Mouse (Mus musculus): Measurements from ENCODE around the gene Gm49405. TPM values are rescaled to one million over a fixed set of nuclear protein-coding genes. Genes with fewer than 3 reads are reported as not detected.
"Not testable (repeated sequence)": the region's sequence is repeated elsewhere in the genome, so short reads cannot be mapped to it uniquely, and the experiment has no call there.

Gm49405 gene
- polyA plus RNA-seq, 1 experiment from 2014 or later = 5.4 TPM

DNA sequence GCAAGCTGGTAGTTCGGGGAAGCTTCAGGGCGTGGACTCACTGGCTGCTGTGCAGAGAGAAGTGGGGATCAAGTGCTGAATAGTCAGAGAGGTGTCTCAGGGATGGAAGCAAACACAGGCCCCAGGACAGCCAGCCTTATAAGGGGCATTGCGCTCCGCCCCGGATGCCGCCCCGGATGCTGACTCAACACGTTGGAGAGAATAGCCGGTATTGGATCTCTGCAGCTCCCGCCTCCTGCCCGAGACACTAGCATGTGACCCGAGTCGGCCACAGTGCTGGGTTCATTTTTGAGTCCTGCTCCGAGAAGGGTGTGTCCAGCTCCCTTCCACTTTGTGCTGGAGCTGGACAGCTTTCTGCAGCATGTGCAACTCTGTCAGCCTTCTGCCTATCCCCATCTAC is 41.7 kb downstream of the Gm49405 start:
- Histone ChIP-seq H3K27me3 (no peaks in the 10 kb centered on the region), H3K9ac (no peak overlapping the region), H3K9me3 (replicated peaks) (no peaks in the 10 kb centered on the region), H3K4me2 (no peak overlapping the region), H3K4me3 (no peak overlapping the region), H3K36me3 (ENCODE audit: poor library complexity, severe bottlenecking) (no peaks in the 10 kb centered on the region), H3K4me1 (peaks cover 14% of the 10 kb centered on the region), H3K27ac (no peak overlapping the region)
- no peak for ATAC-seq
- WGBS = 76% methylated on average over 14 of the region's 14 CpGs

DNA sequence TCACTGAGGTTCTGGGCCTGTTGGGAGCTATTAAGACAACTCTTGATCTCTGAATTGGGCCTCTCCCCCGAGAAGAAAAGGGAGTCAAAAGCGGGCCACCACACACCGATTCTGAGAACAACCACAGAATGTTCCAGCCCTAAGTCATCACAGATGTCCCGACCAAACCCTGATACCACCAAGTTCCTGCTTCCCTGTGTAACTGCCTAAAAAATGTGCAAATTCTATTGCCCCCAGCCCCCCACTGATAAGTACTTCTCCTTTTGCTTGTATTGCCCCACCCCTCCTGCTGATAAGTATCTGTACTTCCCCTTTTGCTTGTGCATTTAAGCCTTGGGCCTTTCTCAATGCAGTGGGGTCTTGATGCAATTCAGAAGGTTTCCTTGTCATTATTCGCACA is 43.7 kb downstream of the Gm49405 start:
- 90% methylated on average over 5 of the region's 5 CpGs for WGBS
- H3K4me2 ChIP-seq; H3K27me3 ChIP-seq; ATAC-seq; H3K9ac ChIP-seq; H3K9me3 ChIP-seq (replicated peaks); H3K4me3 ChIP-seq; H3K4me1 ChIP-seq; H3K36me3 ChIP-seq (ENCODE audit: poor library complexity, severe bottlenecking); H3K27ac ChIP-seq: not testable (repeated sequence)

DNA sequence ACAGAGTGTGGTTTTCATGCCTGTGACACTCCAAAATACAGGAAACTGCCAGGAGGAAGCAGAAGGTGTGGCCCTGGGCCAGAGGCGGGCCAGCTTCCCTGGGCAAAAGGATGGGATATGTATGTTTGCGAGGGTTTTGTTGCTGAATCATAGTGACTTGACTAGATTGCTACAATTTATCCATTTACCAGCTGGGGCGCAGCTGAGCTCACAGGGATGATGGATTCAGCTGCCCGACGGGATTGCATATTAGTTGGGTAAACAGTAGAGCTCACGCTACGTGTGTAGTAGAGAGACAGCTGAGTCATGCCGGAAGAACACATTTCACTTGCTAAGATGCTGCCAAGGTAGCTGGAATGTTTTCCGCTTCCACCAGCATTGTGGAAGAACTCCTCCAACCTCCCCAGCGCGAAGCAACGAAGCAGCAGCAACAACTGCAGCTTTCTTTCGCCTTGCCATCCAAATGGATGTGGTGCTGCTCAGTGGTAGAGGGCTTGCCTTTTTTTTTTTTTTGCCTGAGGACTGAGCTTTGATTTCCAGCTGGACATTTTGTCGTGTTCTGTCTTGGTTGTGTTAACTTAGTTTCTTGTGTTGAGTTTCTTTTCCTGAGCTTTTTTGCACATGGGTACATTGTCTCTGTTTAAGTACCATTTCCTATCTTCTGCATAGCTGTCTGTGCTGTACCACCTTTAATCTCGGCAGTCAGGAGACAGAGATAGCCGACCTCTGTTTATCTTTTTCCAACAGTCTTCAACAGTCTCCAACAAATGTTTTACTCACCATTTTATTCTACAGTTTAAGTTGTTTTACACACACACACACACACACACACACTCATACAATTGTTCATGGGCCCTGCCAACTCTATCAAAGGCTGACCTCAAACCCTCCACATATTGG is 45.8 kb downstream of the Gm49405 start, which contains the start of gene Gstp2:
Gene Gstp2 (minus strand): TSS at position 58 of the 900 bp plus-strand sequence.
- Histone ChIP-seq H3K4me3 (no peak within 1 kb of the TSS), H3K4me2 (no peak within 1 kb of the TSS; the same call in 1 of the 2 replicates), H3K4me1 (0 out of 2 replicates have a peak, but pooled peaks cover 4% of the 10 kb centered on the region), H3K27ac (no peak within 1 kb of the TSS), H3K9ac (no peak within 1 kb of the TSS), H3K9me3 (replicated peaks) (peaks cover 3% of the 10 kb centered on the region; the same call in 1 of the 2 replicates), H3K36me3 (ENCODE audit: poor library complexity, severe bottlenecking) (no peaks in the 10 kb centered on the region), H3K27me3 (no peaks in the 10 kb centered on the region)
- no peak for ATAC-seq
- 51% methylated on average over 16 of the region's 16 CpGs for WGBS

DNA sequence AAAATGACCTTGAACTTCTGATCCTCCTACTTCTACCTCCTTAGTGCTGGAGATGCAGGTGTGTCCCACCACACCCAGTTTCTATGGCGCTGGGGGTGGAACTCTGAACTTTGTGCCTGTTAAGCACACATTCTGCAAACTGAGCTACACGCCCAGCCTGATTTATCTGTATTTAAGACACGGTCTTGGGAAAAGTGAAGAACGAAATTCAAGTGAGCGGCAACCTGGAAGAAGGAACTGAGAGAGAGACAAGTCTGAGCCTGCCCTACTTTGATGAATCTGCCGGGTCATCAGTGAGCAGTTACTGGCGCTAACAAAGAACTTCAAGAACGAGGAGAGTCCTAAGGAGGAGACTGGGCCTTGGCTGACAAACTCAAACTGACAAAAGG is 46.4 kb downstream of the Gm49405 start:
- Histone ChIP-seq H3K36me3 (ENCODE audit: poor library complexity, severe bottlenecking) (no peaks in the 10 kb centered on the region), H3K27me3 (no peaks in the 10 kb centered on the region), H3K27ac (no peak overlapping the region), H3K4me1 (0 out of 2 replicates have a peak, but pooled peaks cover 4% of the 10 kb centered on the region), H3K9ac (no peak overlapping the region), H3K4me3 (no peak overlapping the region), H3K9me3 (replicated peaks) (peaks cover 5% of the 10 kb centered on the region; the same call in 1 of the 2 replicates), H3K4me2 (no peak overlapping the region)
- WGBS = 82% methylated on average over 8 of the region's 8 CpGs
- ATAC-seq = no peak

DNA sequence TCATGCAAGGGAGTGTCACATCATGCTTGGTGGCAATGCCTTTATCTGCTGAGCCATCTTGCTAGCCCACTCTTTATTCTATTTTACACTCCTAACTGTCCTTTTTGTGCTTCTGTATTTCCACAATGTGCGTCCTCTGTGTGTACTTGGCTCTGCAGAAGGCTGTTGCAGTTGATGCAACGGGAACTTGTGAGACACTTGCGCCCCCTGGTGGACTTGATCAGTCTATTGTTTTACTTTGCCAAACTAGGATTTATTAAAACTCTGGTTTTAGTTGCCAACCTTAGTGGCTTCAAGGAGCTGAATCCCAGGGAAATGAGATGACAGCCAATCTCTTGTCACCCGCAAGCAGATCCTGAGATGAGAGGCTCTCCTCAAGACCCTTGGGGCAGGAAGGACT is 47.4 kb downstream of the Gm49405 start:
- WGBS = 15% methylated on average over 4 of the region's 4 CpGs
- H3K9me3 ChIP-seq (replicated peaks) = peaks cover 5% of the 10 kb centered on the region; the same call in 1 of the 2 replicates
- no peak overlapping the region for H3K4me2 ChIP-seq
- H3K9ac ChIP-seq = no peak overlapping the region
- no peak overlapping the region for H3K4me3 ChIP-seq
- no peaks in the 10 kb centered on the region for H3K27me3 ChIP-seq
- H3K36me3 ChIP-seq (ENCODE audit: poor library complexity, severe bottlenecking) = no peaks in the 10 kb centered on the region
- no peak overlapping the region for H3K27ac ChIP-seq
- ATAC-seq = no peak
- 0 out of 2 replicates have a peak, but pooled peaks cover 4% of the 10 kb centered on the region for H3K4me1 ChIP-seq

DNA sequence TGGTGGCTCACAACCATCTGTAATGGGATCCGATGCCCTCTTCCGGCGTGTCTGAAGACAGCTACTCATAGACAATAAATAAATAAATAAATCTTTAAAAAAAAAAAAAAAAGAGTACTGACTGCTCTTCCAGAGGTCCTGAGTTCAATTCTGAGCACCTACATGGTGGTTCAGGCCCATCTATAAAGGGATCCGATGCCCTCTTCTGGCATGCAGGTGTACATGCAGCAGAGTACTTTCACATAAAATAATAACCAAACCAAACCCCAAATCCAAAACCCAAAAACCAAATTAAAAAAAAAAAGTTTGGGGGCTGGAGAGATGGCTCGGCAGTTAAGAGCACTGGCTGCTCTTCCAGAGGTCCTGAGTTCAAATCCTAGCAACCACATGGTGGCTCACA is 48.6 kb downstream of the Gm49405 start:
- not testable (repeated sequence) for H3K4me3 ChIP-seq; H3K27me3 ChIP-seq; ATAC-seq; H3K27ac ChIP-seq; H3K36me3 ChIP-seq (ENCODE audit: poor library complexity, severe bottlenecking); H3K4me2 ChIP-seq; H3K9ac ChIP-seq; H3K4me1 ChIP-seq; H3K9me3 ChIP-seq (replicated peaks)
- WGBS = 79% methylated on average over 5 of the region's 5 CpGs

DNA sequence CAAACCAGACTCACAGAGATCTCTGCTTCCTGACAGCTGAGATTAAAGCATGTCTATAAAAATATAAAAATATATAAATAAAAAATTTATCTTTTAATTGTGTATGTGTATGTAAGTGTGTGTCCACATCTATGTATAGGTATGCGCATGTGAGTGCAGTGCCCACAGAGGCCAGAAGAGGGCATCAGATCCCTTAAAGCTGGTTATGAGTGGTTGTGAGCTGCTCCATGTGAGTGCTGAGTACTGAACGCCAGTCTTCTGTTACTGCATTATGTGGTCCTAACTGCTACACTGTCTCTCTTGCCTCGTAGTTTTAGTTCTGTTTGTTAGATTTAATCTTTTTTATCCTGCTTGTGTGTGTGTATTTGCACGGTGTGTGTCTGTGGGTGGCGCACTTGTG is 50.6 kb downstream of the Gm49405 start:
- Histone ChIP-seq H3K4me3 (no peak overlapping the region), H3K4me2 (no peak overlapping the region), H3K4me1 (0 out of 2 replicates have a peak, but pooled peaks cover 3% of the 10 kb centered on the region), H3K9me3 (replicated peaks) (peaks cover 5% of the 10 kb centered on the region; the same call in 1 of the 2 replicates), H3K9ac (no peak overlapping the region), H3K27me3 (no peaks in the 10 kb centered on the region), H3K36me3 (ENCODE audit: poor library complexity, severe bottlenecking) (no peaks in the 10 kb centered on the region), H3K27ac (no peak overlapping the region)
- 93% methylated on average over 5 of the region's 5 CpGs for WGBS
- no peak for ATAC-seq

DNA sequence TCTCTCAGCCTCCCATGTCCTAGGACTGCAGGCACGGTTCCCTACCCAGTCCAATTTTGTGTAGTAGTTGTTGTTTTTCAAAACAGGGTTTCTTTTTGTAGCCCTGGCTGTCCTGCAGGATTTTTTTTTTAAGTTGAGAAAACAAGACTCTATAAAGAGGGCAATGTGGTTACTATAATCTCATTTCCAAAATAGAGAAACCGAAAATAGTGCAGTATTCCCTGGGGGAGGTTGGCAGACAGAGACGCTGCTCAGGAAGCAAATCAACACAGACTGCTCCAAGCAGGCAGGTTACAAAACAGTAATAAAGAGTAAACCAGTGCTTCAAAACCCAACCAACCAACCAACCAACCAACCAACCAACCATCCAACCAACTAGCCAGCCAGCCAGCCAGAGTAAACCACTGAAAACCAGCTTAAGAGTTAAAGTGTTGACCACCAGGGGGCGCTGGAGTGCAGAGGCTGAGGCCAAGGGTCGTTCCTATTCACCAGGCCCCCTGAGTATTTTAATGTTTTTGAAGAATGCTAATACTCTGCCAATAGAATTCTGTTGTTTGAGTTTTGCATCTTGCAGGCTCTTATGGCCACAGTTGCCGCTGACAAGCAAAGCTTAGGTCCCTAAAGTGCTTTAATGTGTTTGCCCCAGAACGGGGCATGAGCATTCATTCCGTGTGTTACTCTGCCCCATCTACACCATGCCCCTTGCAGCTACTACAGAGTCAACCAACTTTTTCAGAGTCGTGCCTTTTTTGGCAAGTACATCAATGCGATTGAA is 51.5 kb downstream of the Gm49405 start:
- H3K9ac ChIP-seq = no peak overlapping the region
- WGBS = 56% methylated on average over 10 of the region's 10 CpGs
- no peak for ATAC-seq

DNA sequence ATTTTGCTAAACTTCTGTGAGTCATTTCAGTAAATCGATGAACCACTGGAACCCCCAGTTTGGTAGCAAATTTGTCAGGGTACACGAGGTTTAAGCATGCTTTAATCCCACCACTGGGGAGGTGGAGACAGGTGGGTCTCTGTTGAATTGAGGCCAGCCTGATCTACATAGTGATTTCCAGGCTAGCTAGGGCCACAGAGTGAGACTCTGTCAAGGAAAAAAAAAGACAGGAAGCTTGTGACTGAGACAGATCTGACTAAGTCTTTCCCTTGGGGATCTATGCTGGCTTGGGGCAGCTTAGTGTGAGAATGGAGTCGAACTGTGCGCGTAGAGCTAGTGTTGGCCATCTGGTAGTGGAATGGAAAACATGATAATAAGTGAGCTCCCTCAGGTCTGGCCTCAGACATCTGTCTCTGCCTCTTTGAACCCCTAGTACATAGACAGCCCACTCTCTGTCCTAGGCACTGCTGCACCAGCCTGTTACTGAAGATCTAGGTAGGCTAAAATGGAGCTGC is 52.1 kb downstream of the Gm49405 start:
- no peak for ATAC-seq
- H3K27ac ChIP-seq = no peak overlapping the region
- H3K27me3 ChIP-seq = no peaks in the 10 kb centered on the region
- peaks cover 5% of the 10 kb centered on the region; the same call in 1 of the 2 replicates for H3K9me3 ChIP-seq (replicated peaks)
- WGBS = 84% methylated on average over 5 of the region's 5 CpGs
- no peak overlapping the region for H3K9ac ChIP-seq
- no peak overlapping the region for H3K4me2 ChIP-seq
- H3K36me3 ChIP-seq (ENCODE audit: poor library complexity, severe bottlenecking) = no peaks in the 10 kb centered on the region
- H3K4me3 ChIP-seq = no peak overlapping the region
- H3K4me1 ChIP-seq = no peaks in the 10 kb centered on the region

More for the DNA sequence above, 51.5 kb downstream of the Gm49405 start:
- no peak overlapping the region for H3K4me3 ChIP-seq
- no peak overlapping the region for H3K4me2 ChIP-seq
- H3K9me3 ChIP-seq (replicated peaks) = peaks cover 5% of the 10 kb centered on the region; the same call in 1 of the 2 replicates
- no peaks in the 10 kb centered on the region for H3K36me3 ChIP-seq (ENCODE audit: poor library complexity, severe bottlenecking)
- H3K27me3 ChIP-seq = no peaks in the 10 kb centered on the region
- H3K4me1 ChIP-seq = no peaks in the 10 kb centered on the region
- H3K27ac ChIP-seq = no peak overlapping the region

DNA sequence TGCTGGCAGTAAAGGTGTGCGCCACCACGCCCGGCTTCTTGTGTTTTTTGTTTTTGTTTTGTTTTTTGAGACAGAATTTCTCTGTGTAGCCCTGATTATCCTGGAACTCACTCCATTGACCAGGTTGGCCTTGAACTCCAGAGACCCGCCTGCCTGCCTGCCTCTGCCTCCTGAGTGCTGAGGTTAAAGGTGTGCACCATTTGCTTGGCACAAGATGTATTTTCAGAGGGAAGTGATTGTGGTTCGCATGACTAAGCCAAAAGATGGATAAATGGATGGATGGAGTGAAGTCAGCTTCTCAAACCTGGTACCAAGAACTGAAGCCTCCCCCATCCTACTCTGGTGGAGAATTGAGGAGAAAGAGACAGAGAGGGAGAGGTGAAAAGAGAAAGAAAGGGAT is 54.2 kb downstream of the Gm49405 start:
- no peaks in the 10 kb centered on the region for H3K27me3 ChIP-seq
- no peak overlapping the region for H3K4me3 ChIP-seq
- no peak overlapping the region for H3K27ac ChIP-seq
- ATAC-seq = no peak
- no peak overlapping the region for H3K4me2 ChIP-seq
- H3K36me3 ChIP-seq (ENCODE audit: poor library complexity, severe bottlenecking) = no peaks in the 10 kb centered on the region
- no peaks in the 10 kb centered on the region for H3K4me1 ChIP-seq
- WGBS = 87% methylated on average over 5 of the region's 5 CpGs
- peaks cover 5% of the 10 kb centered on the region; the same call in 1 of the 2 replicates for H3K9me3 ChIP-seq (replicated peaks)
- H3K9ac ChIP-seq = no peak overlapping the region
